Mouse (Mus musculus): Measurements from ENCODE around the gene Plpp4.

Plpp4 gene

GRCm38 (mm10) chr7:129256621-129257373, at the start of gene Plpp4:
Plpp4 (plus strand) TSS chr7:129257031.
- no peak for DNase-seq

DNA sequence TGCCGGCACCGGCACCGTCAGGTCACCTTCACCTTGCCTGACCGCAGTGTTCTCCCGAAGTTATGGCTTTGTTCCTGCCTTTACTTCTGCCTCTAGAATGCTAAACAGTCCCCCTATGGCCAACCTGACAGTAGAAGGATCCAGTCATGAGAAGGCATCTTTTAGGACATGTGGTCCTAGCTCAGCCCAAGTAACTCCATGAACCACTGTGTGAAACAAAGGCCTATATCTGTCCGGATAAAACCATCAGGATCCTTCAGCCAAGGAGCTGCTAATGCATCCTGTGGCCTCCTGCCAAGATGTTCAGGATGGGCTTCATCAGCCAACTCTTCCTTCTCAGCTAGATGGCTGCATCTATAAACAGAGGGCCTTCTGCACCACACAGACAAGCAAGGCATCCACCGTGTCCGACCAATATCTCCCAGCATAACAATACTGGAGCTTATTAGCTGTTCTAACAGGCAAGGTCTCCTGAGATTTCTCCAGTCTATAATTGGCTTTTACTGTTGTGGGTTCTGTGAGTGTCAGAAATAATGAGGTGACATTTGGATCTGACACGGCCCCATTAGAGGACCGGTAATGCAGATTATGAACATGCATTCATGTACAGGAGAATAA, 40.8 kb upstream of the Plpp4 start:
- no peak for DNase-seq

- no peak for DNase-seq
These were observed 40.2 kb upstream of the Plpp4 start for GRCm38 (mm10) chr7:129216547-129217195.

DNA sequence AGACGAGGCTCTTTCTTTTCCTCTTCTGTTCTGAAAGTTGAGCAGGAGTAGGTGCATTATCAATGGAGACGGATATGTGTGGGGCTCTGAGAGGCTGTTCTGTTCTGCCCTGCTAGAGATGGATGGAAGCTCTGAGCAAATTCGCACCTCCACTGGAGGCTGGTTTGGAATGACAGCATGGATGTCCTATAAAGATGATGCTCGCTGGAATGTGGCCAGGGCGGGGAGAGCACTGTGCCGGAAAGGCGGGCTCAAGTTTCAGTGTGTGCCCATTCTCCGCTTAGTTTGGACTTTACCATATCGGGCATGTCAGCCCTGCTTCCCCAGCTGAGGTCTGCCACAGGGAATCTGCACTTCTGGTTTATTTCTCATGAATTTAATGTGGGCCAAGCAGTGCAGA, 35.9 kb upstream of the Plpp4 start:
- no peak for DNase-seq

DNA sequence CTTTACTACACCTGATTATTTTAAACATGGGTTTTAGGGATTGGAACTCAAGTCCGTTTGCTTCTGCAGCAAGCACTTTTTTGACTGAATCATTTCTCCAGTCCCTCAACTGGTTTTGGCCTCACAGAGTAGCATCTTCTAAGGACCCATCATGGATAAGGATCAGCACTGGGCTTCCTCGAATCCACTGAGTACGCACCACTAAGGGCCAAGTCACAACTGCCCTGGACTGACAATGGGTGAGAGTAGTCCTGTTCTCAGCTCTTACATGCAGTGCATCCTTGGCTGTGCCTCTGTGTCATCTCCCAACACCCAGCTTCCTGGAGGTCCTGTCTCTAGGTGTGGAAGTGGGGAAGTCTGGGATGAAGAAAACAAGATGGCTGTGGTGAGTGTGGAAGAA, 35.2 kb upstream of the Plpp4 start:
- DNase-seq, result no peak

DNA sequence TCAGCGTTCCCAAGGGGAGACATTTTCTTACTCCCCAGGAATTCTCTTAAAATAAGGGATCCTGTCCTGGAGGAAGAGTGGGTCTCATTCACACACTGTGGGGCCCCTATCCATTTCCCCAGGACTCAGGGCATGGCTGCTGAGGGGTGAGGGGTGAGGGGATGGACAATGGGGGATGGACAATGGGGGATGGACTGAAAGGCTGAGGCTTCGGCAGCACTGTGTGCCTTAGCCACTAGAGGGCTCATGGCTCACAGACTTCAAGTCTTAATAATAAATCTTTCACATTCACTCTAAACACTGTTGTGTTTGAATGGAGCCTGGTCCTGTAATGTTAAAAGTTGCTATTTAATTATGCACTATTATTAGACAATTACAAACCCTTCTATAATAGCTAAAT, 21.4 kb upstream of the Plpp4 start:
- no peak for DNase-seq

- DNase-seq, result no peak
These were observed 20.8 kb upstream of the Plpp4 start for GRCm38 (mm10) chr7:129235995-129236394.

DNA sequence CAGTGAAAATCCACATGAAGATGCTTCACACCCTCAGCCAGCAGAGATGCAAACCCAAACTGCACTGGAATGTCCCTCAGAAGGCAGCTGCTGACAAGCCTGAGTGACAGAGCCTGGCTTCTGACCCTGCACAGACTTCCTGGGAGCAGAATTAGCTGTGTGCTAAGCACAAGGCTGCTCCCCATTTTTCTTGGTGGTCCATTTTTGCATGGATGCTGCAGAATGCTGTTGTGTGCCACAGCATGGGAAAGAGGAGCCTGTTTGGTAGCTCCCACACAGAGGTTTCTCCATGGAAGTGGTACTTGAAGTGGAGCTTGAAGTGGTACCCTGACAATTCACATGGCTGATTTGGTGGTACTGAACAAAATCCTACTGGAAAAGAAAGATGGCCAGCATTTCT, 5.8 kb upstream of the Plpp4 start:
- DNase-seq, result no peak

DNA sequence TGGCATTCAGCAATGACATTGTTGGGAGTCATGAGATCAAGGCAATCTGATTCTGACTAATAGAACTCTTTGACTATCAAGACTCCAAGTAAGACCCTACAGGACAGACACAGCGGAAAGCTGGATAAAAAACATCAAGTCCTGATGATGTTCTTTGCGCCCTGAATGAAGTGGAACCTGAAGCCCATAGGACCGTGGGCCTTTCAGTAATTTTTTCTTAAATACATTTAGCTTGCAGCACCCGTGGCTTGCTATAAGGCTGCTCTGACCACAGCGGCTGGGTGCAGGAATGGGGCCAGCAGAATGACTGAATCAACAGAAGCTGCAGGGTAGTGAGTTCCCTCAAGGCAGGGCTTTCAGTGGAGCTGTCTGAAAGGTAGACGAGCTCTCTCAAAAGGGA, 3.4 kb upstream of the Plpp4 start:
- no peak for DNase-seq

DNA sequence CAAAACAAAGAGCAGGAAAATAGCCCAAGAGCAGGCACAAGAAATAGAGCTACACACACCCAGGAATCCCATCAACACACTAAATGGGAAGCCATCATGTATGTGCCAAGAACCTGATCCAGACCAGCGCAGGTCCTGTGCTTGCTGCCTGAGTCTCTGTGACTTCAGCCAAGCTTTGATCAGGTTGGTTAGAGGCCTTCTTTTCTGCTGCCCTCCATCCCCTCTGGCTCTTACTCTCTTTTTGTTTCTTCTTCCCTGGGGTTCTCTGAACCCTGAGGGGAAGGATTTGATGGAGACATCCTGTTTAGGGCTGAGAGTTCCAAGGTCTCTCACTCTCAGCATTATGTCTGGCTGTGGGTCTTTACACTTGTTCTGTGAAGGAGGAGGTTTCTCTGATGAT, 2.7 kb upstream of the Plpp4 start:
- DNase-seq, result no peak

DNA sequence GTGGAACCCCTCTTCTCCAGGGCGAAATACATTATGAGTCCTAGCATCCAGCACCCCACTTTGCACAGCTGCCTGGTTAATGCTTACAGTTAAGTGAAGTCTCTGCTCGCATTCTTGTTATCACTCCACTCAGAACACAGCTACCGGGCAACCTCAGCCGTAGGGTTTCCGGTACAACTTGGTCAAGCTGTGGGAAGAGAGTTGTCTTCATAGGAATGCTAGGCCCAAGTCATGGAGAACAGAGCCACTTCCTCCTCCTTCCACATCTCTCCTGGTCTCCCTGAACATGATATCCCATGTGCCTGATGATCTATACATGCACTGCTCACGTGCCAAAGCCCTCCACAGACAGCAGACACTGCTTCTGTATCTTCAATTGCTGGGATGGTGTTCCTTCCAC, 1.4 kb upstream of the Plpp4 start:
- no peak for DNase-seq

DNA sequence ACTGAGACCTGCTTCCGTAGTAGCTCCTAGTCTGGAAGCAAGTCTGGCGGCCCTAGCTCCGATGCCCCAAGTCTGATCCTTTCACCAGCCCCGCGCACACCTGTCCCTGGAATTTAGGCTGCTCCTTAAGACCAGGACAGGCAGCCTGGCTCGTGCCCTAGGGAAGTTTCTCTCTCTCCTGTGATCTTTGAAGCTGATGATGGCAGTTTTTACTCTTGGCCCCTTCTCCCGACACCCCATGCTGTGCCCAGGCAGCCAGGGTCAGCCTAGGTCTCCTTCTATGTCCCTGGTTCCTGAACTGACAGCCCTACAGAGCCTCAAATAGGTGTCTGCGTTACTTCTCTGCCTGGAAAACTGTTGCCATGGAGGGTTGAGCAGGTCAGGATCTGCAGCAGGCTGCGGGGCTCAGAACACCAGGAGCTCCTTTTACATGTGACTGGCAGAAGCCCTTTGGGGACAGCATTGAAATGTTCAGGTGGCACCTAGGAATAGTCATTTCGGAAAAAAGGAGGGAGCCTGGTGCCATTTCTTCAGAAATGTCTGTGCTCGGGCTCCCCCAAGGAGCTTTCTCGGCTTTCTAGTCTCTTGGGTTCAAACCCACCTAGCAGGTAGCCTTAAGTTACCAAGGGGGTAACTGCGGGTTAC, 665 bp downstream of the Plpp4 start:
- no peak for DNase-seq

DNA sequence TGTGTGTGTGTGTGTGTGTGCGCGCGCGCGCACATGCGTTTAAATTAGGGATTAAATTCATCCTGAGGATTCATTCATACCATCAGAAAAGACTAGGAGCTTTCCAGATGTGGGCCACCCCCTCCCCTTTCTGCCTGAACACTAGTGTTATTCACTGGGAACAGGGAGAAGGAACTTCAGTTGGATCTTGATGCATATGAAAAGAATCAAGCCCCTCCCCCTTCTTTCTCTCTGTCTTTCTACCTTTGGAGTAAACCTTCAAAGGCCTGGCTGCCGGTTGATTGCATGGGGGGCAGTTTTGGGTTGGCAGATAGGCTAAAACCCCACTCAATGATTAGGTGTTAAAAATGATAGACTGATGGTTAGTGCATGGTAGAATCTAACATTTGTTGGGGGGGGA, 1.5 kb downstream of the Plpp4 start:
- no peak for DNase-seq

DNA sequence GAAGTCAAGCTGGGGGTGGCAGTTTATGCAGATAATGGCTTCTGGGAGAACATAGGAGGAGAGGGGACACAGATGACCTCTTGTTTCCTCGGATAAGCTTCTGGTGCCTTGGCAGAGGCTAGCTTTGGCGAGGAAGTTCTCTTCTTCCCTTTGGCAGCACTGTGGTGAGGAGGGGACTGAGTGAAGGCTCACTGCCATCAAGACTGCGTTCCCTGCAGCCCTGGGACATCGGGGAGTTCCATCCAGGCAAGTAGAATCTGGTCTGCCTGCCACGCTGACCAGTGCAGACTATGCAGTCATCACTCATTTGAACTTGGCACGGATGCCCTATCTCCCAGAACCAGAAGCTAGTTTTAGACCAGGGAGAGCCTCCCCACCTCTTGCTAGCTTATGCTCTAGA, 2.4 kb downstream of the Plpp4 start:
- no peak for DNase-seq

- no peak for DNase-seq
These were observed 17.0 kb downstream of the Plpp4 start for GRCm38 (mm10) chr7:129273867-129274266.

DNA sequence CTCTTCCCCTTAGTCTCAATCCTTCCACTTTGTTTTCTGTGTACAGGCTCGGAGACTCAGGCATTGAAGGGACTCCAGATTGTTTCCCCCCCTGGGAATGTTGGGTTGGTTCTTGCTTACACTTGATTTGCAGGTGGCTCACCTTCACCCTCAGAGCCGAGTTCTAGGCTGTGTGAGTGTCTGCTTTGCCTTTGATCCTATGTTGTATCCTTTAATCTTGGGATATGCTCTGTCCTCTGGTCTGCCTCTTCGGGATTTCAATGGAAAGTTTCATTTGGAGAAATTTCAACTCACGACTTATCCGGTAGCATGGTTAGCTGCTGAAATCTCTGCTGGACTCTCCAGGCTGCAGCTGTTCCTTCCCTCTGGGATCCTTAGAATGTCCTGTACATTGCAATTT, 17.9 kb downstream of the Plpp4 start:
- no peak for DNase-seq

DNA sequence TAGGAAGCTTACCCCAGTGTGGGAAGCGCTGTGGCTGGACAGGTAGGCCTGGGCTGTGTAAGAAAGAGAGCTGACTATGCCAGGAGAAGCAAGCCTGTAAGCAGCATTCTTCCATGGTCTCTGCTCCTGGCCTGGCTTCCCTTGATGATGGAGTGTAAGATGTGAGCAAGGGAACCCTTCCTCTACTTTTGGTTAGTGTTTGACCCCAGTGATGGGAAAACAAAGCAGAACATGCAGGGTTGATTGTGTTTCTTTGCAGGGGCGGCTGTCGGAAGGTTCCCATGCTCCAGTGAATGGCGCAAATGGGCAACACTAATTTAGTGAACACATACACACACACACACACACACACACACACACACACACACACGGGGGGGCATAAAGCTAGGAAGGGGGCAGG, 20.9 kb downstream of the Plpp4 start:
- DNase-seq, result no peak

DNA sequence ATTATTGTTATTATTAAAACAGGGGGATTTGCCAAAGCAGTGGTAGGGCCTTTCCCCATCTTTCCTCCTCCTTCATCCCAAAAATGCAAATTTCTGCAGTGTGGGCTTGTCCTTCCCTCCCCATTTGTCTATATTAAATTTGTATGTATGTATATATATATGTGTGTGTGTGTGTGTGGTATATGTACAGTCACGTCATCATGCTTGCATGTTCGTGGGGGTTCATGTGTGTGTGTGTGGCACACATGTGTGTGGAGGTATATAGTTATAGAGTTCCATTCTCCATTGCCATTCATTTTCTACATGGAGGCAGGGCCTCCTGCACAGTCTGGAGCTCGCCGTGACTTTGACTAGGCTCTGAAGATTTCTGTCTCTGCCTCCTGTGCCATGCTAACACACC, 22.0 kb downstream of the Plpp4 start:
- DNase-seq, result no peak

- no peak for DNase-seq
These were observed 22.4 kb downstream of the Plpp4 start for GRCm38 (mm10) chr7:129279261-129279660.

DNA sequence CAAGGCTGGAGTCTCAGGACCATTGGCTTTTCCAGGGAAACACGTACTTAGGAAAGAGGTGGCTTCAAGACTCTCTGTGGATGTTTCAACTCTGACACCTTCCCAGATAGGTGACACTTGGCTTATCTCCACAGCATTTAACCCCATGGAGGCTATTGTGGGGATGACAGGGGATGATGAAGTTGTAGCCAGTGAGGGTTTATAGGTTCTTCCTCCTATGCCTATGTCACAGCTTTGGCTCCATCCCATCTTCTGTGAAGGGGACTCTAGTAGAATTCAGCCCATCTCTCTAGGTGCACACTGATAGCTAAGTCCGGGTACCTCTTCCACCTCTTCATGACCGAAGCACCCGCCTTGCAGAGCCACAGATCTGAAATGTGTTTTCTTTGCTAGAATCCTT, 25.1 kb downstream of the Plpp4 start:
- no peak for DNase-seq

DNA sequence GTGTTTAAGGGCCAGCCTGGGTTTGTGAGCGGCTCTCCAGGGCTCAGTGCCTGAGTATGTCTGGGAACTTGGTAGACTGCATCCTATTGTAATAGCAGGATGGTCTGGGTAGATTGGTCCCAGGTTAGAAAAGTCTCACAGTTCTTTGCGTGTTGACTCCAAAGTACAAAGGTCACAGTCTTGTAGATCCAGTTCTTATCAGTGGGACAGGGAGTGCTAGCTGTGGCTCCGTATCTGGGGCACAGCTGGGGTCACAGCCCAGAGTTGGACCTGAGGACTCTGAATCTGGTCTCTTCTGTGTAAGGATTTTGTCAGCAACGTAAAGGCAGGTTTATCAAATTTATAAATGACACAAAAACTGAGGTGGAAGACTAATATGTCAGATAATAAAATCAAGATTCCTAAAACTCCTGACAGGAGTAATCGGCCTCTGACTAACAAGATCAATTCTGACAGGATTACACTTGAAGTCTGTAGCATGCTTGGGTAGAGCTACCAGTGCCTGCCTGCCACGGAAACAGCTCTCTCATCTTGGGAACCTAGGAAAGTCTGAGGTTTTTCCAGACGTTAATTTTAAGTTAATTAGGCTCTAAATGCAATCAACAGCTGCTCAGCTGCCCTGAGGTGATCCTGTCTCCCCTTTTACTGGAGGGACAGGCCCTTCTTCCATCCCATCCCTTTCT, 28.5 kb downstream of the Plpp4 start:
- no peak for DNase-seq

GRCm38 (mm10) chr7:129293211-129293610, 36.4 kb downstream of the Plpp4 start:
- no peak for DNase-seq

- DNase-seq, result no peak
These were observed 44.8 kb downstream of the Plpp4 start for GRCm38 (mm10) chr7:129301622-129302021.

All from cerebellum, adult 9-10 months (tissue).